ENCODE assay signal across 8 mouse cellular contexts in the genomic region with DNA sequence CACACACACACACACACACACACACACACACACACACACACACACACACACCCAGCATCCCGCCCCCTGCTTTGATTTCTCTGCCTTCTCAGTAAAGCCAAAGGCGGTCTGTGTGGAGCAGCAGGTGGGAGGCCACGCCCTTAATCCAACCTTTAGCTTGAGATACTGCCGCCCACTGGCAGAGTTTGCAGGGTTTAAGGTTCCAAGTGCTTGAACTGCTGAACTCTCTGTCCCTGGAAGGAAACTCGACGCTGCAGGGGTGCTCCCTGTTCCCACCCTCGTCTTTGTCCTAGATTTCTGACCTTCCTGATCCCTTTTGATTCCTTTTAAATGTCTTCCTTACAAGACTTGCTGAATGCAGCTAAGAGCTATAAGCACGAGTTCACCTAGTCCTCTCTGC. TPM values are rescaled to one million over a fixed set of nuclear protein-coding genes. Genes with fewer than 3 reads are reported as not detected.
DNase-seq lines count a peak whose midpoint lies in the region; ATAC-seq lines count a peak whose summit lies in the region.

No protein-coding gene starts in this region.

- no peak overlapping the region for H3K4me2 ChIP-seq in midbrain, embryonic 13.5 days (replicated peaks)

- peaks cover 23% of the 10 kb centered on the region for H3K4me1 ChIP-seq in heart, embryonic 10.5 days
- 0 out of 2 replicates have a peak, but pooled peaks cover 1% of the 10 kb centered on the region for H3K4me1 ChIP-seq in midbrain, embryonic 13.5 days (replicated peaks)

- intact Hi-C loops in heart, postnatal 10 days (cut with DNase I), result no loop called here

- no peak overlapping the region for H3K27ac ChIP-seq in heart, embryonic 10.5 days
- no peak overlapping the region for H3K27ac ChIP-seq in midbrain, embryonic 13.5 days

- H3K36me3 ChIP-seq in heart, embryonic 10.5 days, result no peaks in the 10 kb centered on the region
- no peaks in the 10 kb centered on the region for H3K36me3 ChIP-seq in splenic B cell, adult 2 months (ENCODE audit: control insufficient read depth, insufficient read depth, low read length, poor library complexity, severe bottlenecking)
- H3K36me3 ChIP-seq in midbrain, embryonic 13.5 days, result no peaks in the 10 kb centered on the region

- no peak for ATAC-seq in midbrain, embryonic 13.5 days

- no peaks in the 10 kb centered on the region; the same call in 1 of the 2 replicates for H3K27me3 ChIP-seq in heart, embryonic 10.5 days (ENCODE audit: insufficient read depth, poor library complexity, severe bottlenecking)
- no peaks in the 10 kb centered on the region for H3K27me3 ChIP-seq in splenic B cell, adult 2 months (ENCODE audit: control insufficient read depth, insufficient read depth, low read length, poor library complexity, severe bottlenecking)
- H3K27me3 ChIP-seq in midbrain, embryonic 13.5 days, result no peaks in the 10 kb centered on the region

- H3K9ac ChIP-seq in midbrain, embryonic 13.5 days (replicated peaks), result no peak overlapping the region

- WGBS in heart, embryonic 10.5 days, result 27% methylated on average over 8 of the region's 8 CpGs
- 11% methylated on average over 8 of the region's 8 CpGs for WGBS in midbrain, embryonic 13.5 days

- no peaks in the 10 kb centered on the region for H3K9me3 ChIP-seq in heart, embryonic 10.5 days
- H3K9me3 ChIP-seq in midbrain, embryonic 13.5 days, result no peaks in the 10 kb centered on the region

- H3K4me3 ChIP-seq in heart, embryonic 10.5 days, result no peak overlapping the region
- no peak overlapping the region for H3K4me3 ChIP-seq in midbrain, embryonic 13.5 days (replicated peaks)

- peak; percentile 30 to 43 for DNase-seq in heart, postnatal 10 days
- DNase-seq in heart, embryonic 10.5 days (ENCODE audit: low spot score), result no peak
- peak; percentile 87 for DNase-seq in WW6 (ENCODE audit: low read depth, low spot score)
- peak; percentile 47 to 80 for DNase-seq in kidney, adult 8-10 months
- DNase-seq in splenic B cell, adult 2 months (ENCODE audit: low read depth, low spot score), result peak; percentile 8
- no peak for DNase-seq in layer of hippocampus, postnatal 25 days (ENCODE audit: extremely low spot score in 1 of 2, low spot score in 1 of 2)
- no peak for DNase-seq in ovary, adult 18-20 months (ENCODE audit: low spot score)

RNA-seq across cellular contexts. Expression of a gene that starts 44.9 kb away (rescaled TPM):
- total RNA-seq in heart, postnatal 10 days (2021), result 10 to 100 TPM; 56.2 to 57.1 TPM
- polyA plus RNA-seq in heart, embryonic 10.5 days (2016; fragmentation: Nextera tagmentation; extraction: Ambion mirVana), result 86.5 and 91.3 TPM in 2 replicates
- 10 to 100 TPM; 12.4 to 13.4 TPM for total RNA-seq in layer of hippocampus, postnatal 25 days (2021)
- polyA plus RNA-seq in midbrain, embryonic 13.5 days (2015; fragmentation: Nextera tagmentation; extraction: Ambion mirVana), result 28.2 and 29.8 TPM in 2 replicates

RNA-seq across cellular contexts. Expression of a gene that starts 45.6 kb away (rescaled TPM):
- total RNA-seq in heart, postnatal 10 days (2021), result 10 to 100 TPM; 20.6 to 24.7 TPM
- 1.4 and 1.7 TPM in 2 replicates for polyA plus RNA-seq in heart, embryonic 10.5 days (2016; fragmentation: Nextera tagmentation; extraction: Ambion mirVana)
- 1 to 10 TPM; 6.4 to 7.0 TPM for total RNA-seq in layer of hippocampus, postnatal 25 days (2021)
- polyA plus RNA-seq in midbrain, embryonic 13.5 days (2015; fragmentation: Nextera tagmentation; extraction: Ambion mirVana), result 0.64 and 1.4 TPM in 2 replicates

Comparison
In these comparisons a context has a peak if more than half of its experiments do, and no peak if none do; other contexts are left out.
1. DNase-seq: peak in heart, postnatal 10 days (2 of 2), WW6 (single experiment), kidney, adult 8-10 months (2 of 2) and splenic B cell, adult 2 months (single experiment); none in heart, embryonic 10.5 days (single experiment), layer of hippocampus, postnatal 25 days (0 of 2) and ovary, adult 18-20 months (single experiment).